ENCODE assay signal across 8 mouse cellular contexts in the genomic region with DNA sequence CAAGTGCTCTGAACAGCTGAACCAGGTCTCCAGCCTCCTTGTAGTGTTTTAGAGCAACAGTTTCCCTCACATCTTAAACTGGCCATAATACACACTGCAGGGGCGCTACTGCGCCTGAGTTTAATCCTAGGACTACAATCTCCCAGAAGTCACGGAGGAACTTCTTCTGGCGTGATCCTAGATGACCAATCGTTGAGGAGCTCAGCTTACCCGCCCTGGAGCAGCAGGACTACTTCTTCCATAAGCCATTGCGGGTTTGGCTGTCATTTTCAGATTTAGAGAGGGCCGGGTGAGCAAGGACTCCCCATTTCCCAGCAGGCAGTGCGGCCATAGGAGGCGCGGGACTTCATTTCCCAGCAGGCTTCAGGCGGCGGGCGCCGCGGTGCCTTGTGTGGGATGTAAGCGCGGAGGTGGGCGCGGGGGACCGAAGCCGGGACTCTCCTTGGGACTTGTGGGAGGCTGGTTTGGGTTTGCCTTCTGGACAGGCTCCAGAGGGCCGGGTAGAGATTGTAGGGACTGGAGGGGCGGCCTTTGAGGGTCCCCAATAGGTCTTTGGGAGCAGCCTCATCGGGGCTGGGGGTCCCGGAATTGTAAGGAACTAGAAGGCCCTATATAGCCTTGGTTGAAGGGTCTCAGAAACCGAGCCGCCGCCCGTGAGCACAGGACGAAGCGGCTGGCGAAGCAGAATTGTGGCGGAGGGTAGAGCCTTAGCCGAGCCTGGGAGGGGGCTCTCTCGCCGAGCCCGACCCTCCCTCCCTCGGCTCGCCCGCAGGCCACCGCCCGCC. TPM values are rescaled to one million over a fixed set of nuclear protein-coding genes. Genes with fewer than 3 reads are reported as not detected.
DNase-seq lines count a peak whose midpoint lies in the region; ATAC-seq lines count a peak whose summit lies in the region.

A gene (plus strand): TSS at position 307 of the 785 bp plus-strand sequence.

- no peaks in the 10 kb centered on the region for H3K27me3 ChIP-seq in hindbrain, embryonic 14.5 days (ENCODE audit: control insufficient read depth, insufficient read depth, low read length)

- peak within 1 kb of the TSS; percentile 88 for H3K4me2 ChIP-seq in hindbrain, embryonic 14.5 days (replicated peaks)

- WGBS in hindbrain, embryonic 14.5 days: under 1% methylated on average over 41 of the region's 43 CpGs

- peak; percentile 95 for ATAC-seq in hindbrain, embryonic 14.5 days (ENCODE audit: low FRiP score)

- peak; percentile 99 for DNase-seq in R1 (ENCODE audit: low read depth, low spot score)
- peak; percentile 93 to 95 for DNase-seq in cerebellum, postnatal 25 days
- peak; percentile 89 to 91 for DNase-seq in frontal cortex, postnatal 25 days (ENCODE audit: low spot score in 2 of 2)
- peak; percentile 94 for DNase-seq in hindbrain, embryonic 14.5 days (ENCODE audit: low spot score)
- peak; percentile 95 to 96 for DNase-seq in layer of hippocampus, postnatal 36 days
- peak; percentile 97 for DNase-seq in lung, postnatal 36 days
- peak; percentile 99 for DNase-seq in retina, postnatal 1 day
- DNase-seq in urinary bladder, adult 18-20 months (ENCODE audit: low spot score in 2 of 2): peak; percentile 81 to 93

- peak within 1 kb of the TSS; percentile 67 for H3K4me3 ChIP-seq in hindbrain, embryonic 14.5 days (replicated peaks; ENCODE audit: low read length)

- H3K9ac ChIP-seq in hindbrain, embryonic 14.5 days: peak within 1 kb of the TSS; percentile 82

- H3K9me3 ChIP-seq in hindbrain, embryonic 14.5 days (ENCODE audit: control insufficient read depth, low read length): no peaks in the 10 kb centered on the region

- peaks cover 32% of the 10 kb centered on the region for H3K36me3 ChIP-seq in hindbrain, embryonic 14.5 days (replicated peaks; ENCODE audit: control insufficient read depth, insufficient read depth)

- peak within 1 kb of the TSS; percentile 80 for H3K27ac ChIP-seq in hindbrain, embryonic 14.5 days

- H3K4me1 ChIP-seq in hindbrain, embryonic 14.5 days (replicated peaks; ENCODE audit: control insufficient read depth, insufficient read depth, low read length): peaks cover 19% of the 10 kb centered on the region

RNA-seq across cellular contexts. Expression of the gene that starts here (rescaled TPM):
- polyA plus RNA-seq in hindbrain, embryonic 14.5 days (2014; fragmentation: Nextera tagmentation; extraction: Ambion mirVana): 46.7 and 51.5 TPM in 2 replicates
- total RNA-seq in layer of hippocampus, postnatal 36 days (2021): 10 to 100 TPM; 63.3 to 69.8 TPM

Comparison
In these comparisons a context has a peak if more than half of its experiments do, and no peak if none do; other contexts are left out.
1. Peak in every context shown above with its lines: DNase-seq, ATAC-seq, H3K4me3 ChIP-seq and H3K27ac ChIP-seq.